Mouse (Mus musculus) bone marrow macrophage, adult 2 months (primary cell): ENCODE results near the gene Arhgap21.

Experiments
- CTCF ChIP-seq: IDR thresholded peaks from 2 replicates; pipeline ENCODE4 v1.5.1; 2012; ENCODE audit warnings: low read depth, mild to moderate bottlenecking, low read length, moderate library complexity
- POLR2A ChIP-seq: IDR thresholded peaks from 2 replicates; pipeline ENCODE4 v1.6.1; 2012; ENCODE audit warnings: mild to moderate bottlenecking, low read depth, low read length, borderline replicate concordance

GRCm38 (mm10) chr2:20864569-20864968, 104.1 kb downstream of the Arhgap21 start:
- no peak for TF ChIP-seq CTCF
- no peak for TF ChIP-seq POLR2A
